Mouse (Mus musculus) CH12.LX (cell line): ENCODE measurements at regions not wholly inside any gene's neighbourhood (a gene's known extent, or its start where the extent isn't known, plus 50 kb on each side); places are given as distances from the start of the nearest gene placed in this dataset.

ENCODE experiments used
- DNase-seq: peaks from one replicate; pipeline ENCODE4 v3.0.0-alpha.2; 2013; ENCODE audit errors: extremely low read depth
- H3K27ac ChIP-seq: 2 replicates; pipeline ENCODE4 v1.5.1; 2012; ENCODE audit warnings: low read depth, mild to moderate bottlenecking, control low read depth, moderate library complexity; ENCODE audit not compliant: insufficient read depth
- H3K27me3 ChIP-seq: replicated peaks from 2 replicates; pipeline ENCODE3; 2012; ENCODE audit warnings: inconsistent platforms
- H3K36me3 ChIP-seq, 2 experiments: replicated peaks in 1 of 2; 2 replicates each; pipeline versions ENCODE3 to v1.6.1; 2012; ENCODE audit warnings: inconsistent platforms in 1 of 2, low read length in 1 of 2, mild to moderate bottlenecking in 1 of 2, mixed read lengths in 1 of 2, moderate library complexity in 1 of 2; ENCODE audit not compliant: control insufficient read depth in 1 of 2, insufficient read depth in 1 of 2
- H3K4me1 ChIP-seq, 2 experiments: 2 replicates each; pipeline ENCODE4 v1.6.1; 2012; ENCODE audit warnings: inconsistent platforms in 1 of 2, moderate library complexity in 1 of 2; ENCODE audit not compliant: insufficient read depth in 2 of 2, control insufficient read depth in 1 of 2
- H3K4me2 ChIP-seq: 2 replicates; pipeline ENCODE4 v1.6.1; 2012; ENCODE audit warnings: low read depth, mild to moderate bottlenecking, control low read depth; ENCODE audit not compliant: poor library complexity, insufficient read depth, severe bottlenecking
- H3K4me3 ChIP-seq, 3 experiments: fragments of 150-350 bp in 1 of 3; sonication (generic) in 1 of 3; replicated peaks in 1 of 3; 2 replicates each; pipeline versions ENCODE3 to v1.5.1; 2011 to 2012; ENCODE audit warnings: low read depth in 2 of 3, low read length in 2 of 3, mild to moderate bottlenecking in 2 of 3, moderate library complexity in 2 of 3, control low read depth in 1 of 3, improper control_type of control experiment in 1 of 3, inconsistent platforms in 1 of 3, mixed read lengths in 1 of 3; ENCODE audit not compliant: poor library complexity in 1 of 3
- H3K79me2 ChIP-seq: replicated peaks from 2 replicates; pipeline ENCODE4 v1.6.1; 2012; ENCODE audit warnings: mild to moderate bottlenecking, moderate library complexity; ENCODE audit not compliant: control insufficient read depth, poor library complexity, insufficient read depth, severe bottlenecking; ENCODE audit errors: extremely low read depth
- H3K9ac ChIP-seq: 2 replicates; pipeline ENCODE4 v1.6.1; 2012; ENCODE audit warnings: low read depth, mild to moderate bottlenecking, control low read depth, moderate library complexity; ENCODE audit not compliant: insufficient read depth
- H3K9me3 ChIP-seq: replicated peaks from 2 replicates; pipeline ENCODE3; 2012; ENCODE audit warnings: low read length, inconsistent platforms, mixed read lengths
- BHLHE40 ChIP-seq: IDR thresholded peaks from 2 replicates; pipeline ENCODE4 v1.6.1; 2011; ENCODE audit warnings: mild to moderate bottlenecking, low read depth, low read length, improper control_type of control experiment
- CHD1 ChIP-seq: IDR thresholded peaks from 2 replicates; pipeline ENCODE4 v1.6.1; 2012; ENCODE audit warnings: low read depth, low read length, improper control_type of control experiment, inconsistent platforms
- E2F4 ChIP-seq: IDR thresholded peaks from 2 replicates; pipeline ENCODE4 v1.6.1; 2011; ENCODE audit warnings: low read depth, low read length, improper control_type of control experiment; ENCODE audit not compliant: insufficient replicate concordance
- GABPA ChIP-seq: IDR thresholded peaks from 2 replicates; pipeline ENCODE4 v1.6.1; 2012; ENCODE audit warnings: low read depth, low read length, improper control_type of control experiment, inconsistent platforms; ENCODE audit not compliant: insufficient replicate concordance
- HCFC1 ChIP-seq: IDR thresholded peaks from 2 replicates; pipeline ENCODE4 v1.6.1; 2012; ENCODE audit warnings: low read depth, mild to moderate bottlenecking, inconsistent platforms, low read length, improper control_type of control experiment
- IRF4 ChIP-seq: IDR thresholded peaks from 2 replicates; pipeline ENCODE4 v1.6.1; 2014; ENCODE audit warnings: low read depth, mild to moderate bottlenecking, inconsistent platforms, low read length, improper control_type of control experiment
- JUN ChIP-seq: IDR thresholded peaks from 2 replicates; pipeline ENCODE4 v1.6.1; 2011; ENCODE audit warnings: low read depth, mild to moderate bottlenecking, low read length, improper control_type of control experiment, moderate library complexity; ENCODE audit not compliant: insufficient read depth
- JUND ChIP-seq: conservative IDR thresholded peaks from 2 replicates; pipeline ENCODE4 v1.6.1; 2011; ENCODE audit warnings: low read depth, low read length, improper control_type of control experiment
- KAT2A ChIP-seq: IDR thresholded peaks from 2 replicates; pipeline ENCODE4 v1.6.1; 2012; ENCODE audit warnings: low read length, improper control_type of control experiment, inconsistent platforms; ENCODE audit not compliant: insufficient replicate concordance
- MAFK ChIP-seq: IDR thresholded peaks from 2 replicates; pipeline ENCODE4 v1.6.1; 2011; ENCODE audit warnings: low read length, improper control_type of control experiment; ENCODE audit not compliant: insufficient replicate concordance
- MAX ChIP-seq: IDR thresholded peaks from 2 replicates; pipeline ENCODE4 v1.6.1; 2011; ENCODE audit warnings: low read length, improper control_type of control experiment
- MAZ ChIP-seq: IDR thresholded peaks from 2 replicates; pipeline ENCODE4 v1.6.1; 2012; ENCODE audit warnings: low read depth, mild to moderate bottlenecking, inconsistent platforms, low read length, improper control_type of control experiment, moderate library complexity
- MXI1 ChIP-seq: IDR thresholded peaks from 2 replicates; pipeline ENCODE4 v1.6.1; 2011; ENCODE audit warnings: mild to moderate bottlenecking, low read depth, low read length, improper control_type of control experiment
- NELFE ChIP-seq: IDR thresholded peaks from 2 replicates; pipeline ENCODE4 v1.6.1; 2011; ENCODE audit warnings: low read depth, low read length, improper control_type of control experiment
- NRF1 ChIP-seq: IDR thresholded peaks from 2 replicates; pipeline ENCODE4 v1.6.1; 2014; ENCODE audit warnings: low read depth, mild to moderate bottlenecking, inconsistent platforms, low read length, improper control_type of control experiment, moderate library complexity
- PAX5 ChIP-seq: IDR thresholded peaks from 2 replicates; pipeline ENCODE4 v1.6.1; 2012; ENCODE audit warnings: low read length, inconsistent platforms, mixed read lengths
- POLR2A ChIP-seq: IDR thresholded peaks from 2 replicates; pipeline ENCODE4 v1.6.1; 2011; ENCODE audit warnings: low read depth, mild to moderate bottlenecking, improper control_type of control experiment, low read length
- POLR2AphosphoS2 ChIP-seq: IDR thresholded peaks from 2 replicates; pipeline ENCODE4 v1.6.1; 2011; ENCODE audit warnings: low read depth, low read length, improper control_type of control experiment
- SIN3A ChIP-seq: IDR thresholded peaks from 2 replicates; pipeline ENCODE4 v1.6.1; 2012; ENCODE audit warnings: low read length, improper control_type of control experiment, inconsistent platforms
- SMC3 ChIP-seq: IDR thresholded peaks from 2 replicates; pipeline ENCODE4 v1.6.1; 2011; ENCODE audit warnings: low read depth, low read length, improper control_type of control experiment
- TBP ChIP-seq: conservative IDR thresholded peaks from 2 replicates; pipeline ENCODE4 v1.6.1; 2011; ENCODE audit warnings: low read depth, low read length, improper control_type of control experiment
- UBTF ChIP-seq: IDR thresholded peaks from 2 replicates; pipeline ENCODE4 v1.6.1; 2012; ENCODE audit warnings: low read depth, mild to moderate bottlenecking, inconsistent platforms, low read length, improper control_type of control experiment, moderate library complexity
- USF2 ChIP-seq: conservative IDR thresholded peaks from 2 replicates; pipeline ENCODE4 v1.6.1; 2011; ENCODE audit warnings: low read depth, low read length, improper control_type of control experiment
- ZC3H11A ChIP-seq: IDR thresholded peaks from 2 replicates; pipeline ENCODE4 v1.6.1; 2012; ENCODE audit warnings: low read depth, mild to moderate bottlenecking, inconsistent platforms, low read length, improper control_type of control experiment
- ZKSCAN1 ChIP-seq: IDR thresholded peaks from 2 replicates; pipeline ENCODE4 v1.6.1; 2012; ENCODE audit warnings: low read depth, inconsistent platforms, low read length, improper control_type of control experiment, borderline replicate concordance
- ZMIZ1 ChIP-seq: IDR thresholded peaks from 2 replicates; pipeline ENCODE4 v1.6.1; 2012; ENCODE audit warnings: low read depth, mild to moderate bottlenecking, inconsistent platforms, low read length, improper control_type of control experiment
- dilution Hi-C: fragments of 300-500 bp; cut with MboI; formaldehyde crosslinking; loops from 2 replicates; pipeline ENCODE4 v1.14.3; 2020; ENCODE audit warnings: low sequenced_read_pairs; ENCODE audit not compliant: extremely low pct_unique_long_range_greater_than_20kb, extremely low pct_ligation_motif_present
- in situ Hi-C: fragments of 300-500 bp; cut with MboI; formaldehyde crosslinking; loops from 3 replicates; pipeline ENCODE4 v1.14.3; 2019; ENCODE audit warnings: low sequenced_read_pairs, low pct_ligation_motif_present, low pct_unique_long_range_greater_than_20kb, mixed read lengths

- Histone ChIP-seq H3K4me2 (no peak overlapping the region), H3K9me3 (no peaks in the 10 kb centered on the region), H3K79me2 (no peaks in the 10 kb centered on the region)
- TF ChIP-seq E2F4 (no peak), HCFC1 (no peak), JUN (no peak), MAZ (no peak), SMC3 (no peak), UBTF (no peak), POLR2A (no peak), MXI1 (no peak), NRF1 (no peak), JUND (no peak), SIN3A (no peak), MAFK (no peak), PAX5 (no peak), ZKSCAN1 (no peak), CHD1 (no peak), ZMIZ1 (no peak)
- TF ChIP-seq, all 38 proteins: peak for 0
- Histone ChIP-seq H3K4me3 (no peak overlapping the region), H3K27me3 (no peaks in the 10 kb centered on the region), H3K36me3 (peaks cover 0 to 13% of the 10 kb centered on the region in 2 experiments), H3K4me1 (no peaks in the 10 kb centered on the region), H3K9ac (no peak overlapping the region), H3K27ac (no peak overlapping the region)
- dilution Hi-C loops, result no loop called here
- no peak for DNase-seq
- in situ Hi-C loops, result no loop called here
Measured at GRCm38 (mm10) chr10:67778341-67778740, 134.1 kb downstream of the Zfp365 start.

GRCm38 (mm10) chr10:67777721-67778120 lies 134.7 kb downstream of the Zfp365 start:
- Histone ChIP-seq H3K4me3 (no peak overlapping the region), H3K27ac (no peak overlapping the region), H3K36me3 (peaks cover 0 to 13% of the 10 kb centered on the region in 2 experiments), H3K4me1 (no peaks in the 10 kb centered on the region; a peak in 1 of 4 replicates), H3K9me3 (no peaks in the 10 kb centered on the region), H3K9ac (no peak overlapping the region), H3K27me3 (no peaks in the 10 kb centered on the region), H3K4me2 (no peak overlapping the region), H3K79me2 (no peaks in the 10 kb centered on the region)
- DNase-seq, result no peak
- dilution Hi-C loops (no loop called here), in situ Hi-C loops (no loop called here)
- TF ChIP-seq NRF1 (no peak), GABPA (no peak), IRF4 (no peak), JUND (no peak), KAT2A (no peak), SIN3A (no peak), POLR2AphosphoS2 (no peak), UBTF (no peak), ZKSCAN1 (no peak), MAFK (no peak), USF2 (no peak), MAZ (no peak), MAX (no peak), ZC3H11A (no peak), TBP (no peak), MXI1 (no peak), BHLHE40 (no peak), NELFE (no peak), PAX5 (no peak), SMC3 (no peak)
- TF ChIP-seq, all 38 proteins: peak for 0
